Mouse (Mus musculus) kidney, postnatal 14 days (tissue): ENCODE measurements around the gene Arl5a.

Experiments used
- DNase-seq: peaks from one replicate; pipeline ENCODE4 v3.0.0; 2022; ENCODE audit warnings: mixed read lengths

Gene Arl5a

DNA sequence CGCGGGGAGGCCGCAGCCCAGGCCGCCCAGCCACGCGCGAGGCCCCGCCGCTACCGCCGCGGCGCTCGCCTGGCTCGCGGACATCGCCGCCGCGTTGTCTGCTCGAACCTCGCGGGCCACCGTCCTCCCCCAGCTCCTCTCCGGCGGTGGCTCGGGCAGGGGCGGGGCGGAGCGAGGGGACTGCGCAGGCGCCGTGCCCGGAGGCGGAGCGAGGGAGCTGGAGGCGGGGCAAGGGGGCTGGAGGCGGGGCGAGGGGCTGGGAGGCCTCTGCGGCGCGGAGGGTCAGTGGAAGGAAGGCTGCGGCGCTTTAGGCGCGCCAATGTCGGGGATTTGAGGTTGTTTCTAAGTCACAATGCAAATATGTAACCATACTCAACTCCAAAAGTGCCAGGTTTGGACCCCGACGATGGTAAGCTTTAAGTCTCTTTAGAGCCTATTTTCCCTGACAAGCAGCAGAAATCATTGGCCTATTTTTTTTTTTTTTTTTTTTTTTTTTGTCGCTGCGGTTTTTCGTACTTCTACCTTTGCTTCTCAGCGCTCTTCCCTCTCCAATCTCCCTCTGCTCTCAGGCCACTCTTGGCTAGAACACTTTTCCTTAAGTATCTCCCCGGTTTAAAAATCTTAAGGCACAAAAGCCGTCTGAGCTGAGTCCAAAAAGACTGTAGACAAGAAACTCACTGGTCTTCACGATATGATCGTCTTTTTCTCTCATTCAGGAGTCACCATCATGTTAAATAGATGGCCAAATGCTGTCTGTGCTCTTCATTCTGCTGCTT lies at the start of gene Arl5a:
Gene Arl5a, minus strand, starts transcription at position 155 of the 776 bp plus-strand sequence.
- DNase-seq: peak; percentile 95

GRCm38 (mm10) chr2:52471545-52472291 lies 47.0 kb upstream of the Arl5a start:
- no peak for DNase-seq

DNA sequence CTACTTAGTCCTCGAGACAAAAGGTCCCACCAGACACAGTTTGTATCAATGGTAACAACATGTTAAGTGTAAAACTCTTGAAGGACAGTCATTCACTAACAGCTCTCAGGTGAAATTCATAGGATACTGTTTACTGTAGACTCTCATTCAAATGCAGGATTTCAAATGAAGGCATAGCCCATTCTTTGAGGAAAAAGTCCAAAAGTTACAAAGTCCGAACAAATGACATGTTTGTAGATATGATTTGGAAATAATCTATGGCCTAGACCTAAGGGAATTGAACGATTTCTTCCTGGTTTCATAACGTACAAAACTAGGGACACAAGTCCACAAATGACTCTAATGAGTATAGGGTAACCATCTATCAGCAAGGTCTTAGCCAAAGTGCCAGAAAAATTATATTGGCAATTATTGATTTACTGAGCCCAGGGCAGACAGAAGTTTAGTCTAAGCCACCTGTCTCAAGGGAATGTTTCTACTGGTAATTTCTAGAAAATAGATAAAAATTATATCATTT lies 45.4 kb upstream of the Arl5a start:
- no peak for DNase-seq

GRCm38 (mm10) chr2:52467629-52468028 lies 42.9 kb upstream of the Arl5a start:
- no peak for DNase-seq

DNA sequence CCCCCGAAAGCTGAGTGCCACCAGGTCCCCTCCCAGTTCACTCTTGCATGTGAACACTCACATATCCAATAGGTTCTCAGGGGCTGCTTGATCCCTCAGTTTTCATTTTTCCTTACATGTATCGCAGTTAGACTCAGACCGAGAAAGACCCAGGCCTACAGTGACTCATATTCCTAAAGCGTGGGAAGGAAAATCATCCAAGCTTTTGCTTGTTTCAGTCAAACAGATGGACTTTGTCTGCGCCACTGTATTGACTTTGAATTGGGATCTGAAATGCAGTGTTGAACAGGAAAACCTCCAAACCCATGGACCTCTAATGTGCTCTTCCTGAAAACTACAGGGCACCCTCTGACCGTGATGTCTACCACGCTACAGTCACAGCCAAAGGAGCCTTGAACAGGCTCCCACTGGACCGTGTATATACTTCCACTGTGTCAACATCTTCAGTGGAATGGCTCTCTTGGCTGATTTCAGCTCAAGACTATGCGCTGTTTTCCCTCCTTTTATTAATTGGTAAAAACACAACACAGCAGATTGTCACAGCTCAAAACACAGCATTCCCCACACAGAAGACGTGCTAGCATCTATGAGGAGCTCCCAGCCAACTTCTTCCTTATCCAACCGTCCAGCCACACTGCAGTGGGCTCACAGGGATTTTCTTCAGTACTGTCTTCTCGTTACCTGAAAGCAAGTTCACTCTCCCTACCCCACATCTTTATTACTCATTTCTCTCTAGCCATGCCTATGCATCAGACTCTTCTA lies 36.7 kb upstream of the Arl5a start:
- DNase-seq: no peak

DNA sequence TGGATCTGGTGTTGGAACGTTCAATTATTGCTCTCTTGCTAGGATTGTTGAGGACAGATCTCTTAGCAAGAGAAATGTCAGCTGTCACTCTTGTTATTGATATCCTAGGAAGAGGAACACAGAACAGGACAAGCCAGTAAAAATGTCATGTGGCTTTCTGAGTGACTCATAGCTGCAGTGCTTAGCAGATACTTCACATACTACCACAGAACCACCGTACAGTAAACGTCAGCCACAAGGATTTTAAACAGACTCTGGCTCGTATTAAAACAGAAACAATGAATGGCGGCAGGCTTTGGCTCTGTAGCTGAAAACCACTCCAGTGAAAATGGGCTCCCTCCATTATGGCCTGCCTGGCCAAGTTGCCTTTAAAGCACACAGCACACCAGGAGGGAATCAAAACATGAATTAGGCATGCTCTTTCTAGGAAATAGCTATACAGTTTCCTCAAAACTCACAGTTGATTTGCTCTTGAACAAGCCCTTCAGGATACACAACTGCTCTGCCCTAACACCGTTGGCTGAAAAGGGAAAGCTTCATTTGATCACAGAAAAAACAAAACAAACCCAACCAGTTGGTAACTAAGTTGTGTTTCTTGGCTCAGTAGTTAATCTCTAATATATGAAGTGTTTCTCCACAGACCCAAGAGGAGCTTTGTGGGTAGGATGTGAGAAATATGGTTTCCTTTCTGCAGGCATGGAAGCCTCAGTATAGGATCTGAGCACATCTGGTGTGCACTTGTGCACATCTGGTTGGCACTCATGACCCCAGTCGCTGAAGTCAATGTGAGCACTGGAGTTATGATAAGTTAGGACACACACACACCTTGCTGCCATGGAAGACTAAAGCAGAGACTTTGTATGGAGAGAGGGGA lies 31.1 kb upstream of the Arl5a start:
- no peak for DNase-seq

DNA sequence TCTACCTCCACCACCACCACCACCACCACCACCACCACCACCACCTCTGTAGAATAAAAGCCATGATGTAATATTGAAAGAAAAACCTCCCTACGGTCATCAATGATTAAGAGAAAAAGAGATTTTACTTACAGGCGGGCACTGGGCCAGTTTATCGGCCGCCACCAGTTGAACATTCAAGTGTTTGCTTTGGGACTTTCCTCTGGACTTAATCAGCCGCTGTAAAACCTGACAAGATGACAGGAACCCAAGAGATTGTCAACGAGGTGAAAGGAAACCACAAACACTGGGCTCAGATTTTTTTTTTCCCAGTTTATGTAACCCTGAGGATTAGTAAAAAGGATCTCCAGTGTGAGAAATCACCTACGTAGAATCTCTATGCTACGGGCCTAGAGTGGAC lies 25.1 kb upstream of the Arl5a start:
- no peak for DNase-seq

DNA sequence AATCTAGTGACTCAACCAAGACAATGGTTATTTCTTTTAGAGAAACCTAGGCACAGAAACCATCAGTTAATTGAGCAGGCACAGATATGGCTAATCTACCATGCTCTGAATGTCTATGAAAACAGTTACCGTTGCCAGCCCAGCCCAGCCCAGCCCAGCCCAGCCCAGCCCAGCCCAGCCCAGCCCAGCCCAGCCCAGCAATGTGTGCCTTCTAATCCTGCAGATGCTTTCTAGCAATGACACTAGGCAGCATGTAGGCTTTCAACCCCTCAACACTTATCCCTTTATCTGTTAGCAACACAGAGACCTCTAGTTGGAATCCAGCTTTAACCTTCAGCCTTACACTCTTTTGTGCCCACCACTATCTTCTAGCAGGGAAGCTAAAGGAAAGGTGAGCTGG lies 24.2 kb upstream of the Arl5a start:
- no peak for DNase-seq

DNA sequence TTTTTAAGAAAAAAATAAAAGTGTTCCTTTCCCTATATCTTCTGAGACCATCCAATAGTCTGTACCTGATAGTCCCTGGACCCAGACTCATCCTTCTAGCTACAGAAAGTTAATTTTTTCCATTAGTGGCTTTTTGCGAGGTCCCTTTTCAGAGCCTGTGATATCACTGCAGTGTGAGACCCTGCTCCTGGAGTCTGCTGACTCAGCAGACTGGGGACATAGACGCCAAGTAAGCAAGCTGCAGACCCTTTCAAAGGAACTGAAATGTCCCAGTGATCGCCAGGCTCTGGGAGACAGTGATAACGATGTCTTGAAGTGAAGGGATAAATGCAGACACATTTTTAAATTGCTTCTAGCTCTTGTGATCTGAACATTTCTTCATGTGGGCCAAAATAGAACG lies 21.9 kb upstream of the Arl5a start:
- DNase-seq: no peak

GRCm38 (mm10) chr2:52442125-52442524 lies 17.4 kb upstream of the Arl5a start:
- DNase-seq: no peak

GRCm38 (mm10) chr2:52440420-52441015 lies 15.8 kb upstream of the Arl5a start:
- no peak for DNase-seq

- no peak for DNase-seq
Measured at GRCm38 (mm10) chr2:52438437-52438836, 13.7 kb upstream of the Arl5a start.

- peak; percentile 83 for DNase-seq
Measured at GRCm38 (mm10) chr2:52438013-52438412, 13.3 kb upstream of the Arl5a start.

GRCm38 (mm10) chr2:52435919-52436632 lies 11.4 kb upstream of the Arl5a start:
- DNase-seq: no peak

GRCm38 (mm10) chr2:52433365-52433764 lies 8.7 kb upstream of the Arl5a start:
- no peak for DNase-seq

DNA sequence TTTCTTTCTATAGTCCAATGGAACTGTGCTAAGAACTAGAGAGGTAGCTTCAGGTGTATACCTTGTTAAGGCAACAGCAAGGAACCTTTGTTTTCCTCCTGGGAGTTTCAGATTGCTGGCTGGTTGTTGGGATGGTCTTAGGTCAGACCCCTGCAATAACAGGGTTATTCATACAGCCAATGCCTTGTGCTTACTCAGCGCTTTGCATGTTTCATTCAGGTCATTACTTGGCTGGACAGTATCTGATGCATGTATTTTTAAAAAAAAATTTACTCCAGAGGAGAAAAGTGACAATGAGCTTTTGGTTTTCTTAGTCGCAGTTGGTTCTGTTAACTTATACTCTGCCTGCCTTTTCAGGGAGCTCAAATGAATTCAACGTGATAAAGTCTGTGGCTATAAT lies 2.7 kb upstream of the Arl5a start:
- DNase-seq: no peak

DNA sequence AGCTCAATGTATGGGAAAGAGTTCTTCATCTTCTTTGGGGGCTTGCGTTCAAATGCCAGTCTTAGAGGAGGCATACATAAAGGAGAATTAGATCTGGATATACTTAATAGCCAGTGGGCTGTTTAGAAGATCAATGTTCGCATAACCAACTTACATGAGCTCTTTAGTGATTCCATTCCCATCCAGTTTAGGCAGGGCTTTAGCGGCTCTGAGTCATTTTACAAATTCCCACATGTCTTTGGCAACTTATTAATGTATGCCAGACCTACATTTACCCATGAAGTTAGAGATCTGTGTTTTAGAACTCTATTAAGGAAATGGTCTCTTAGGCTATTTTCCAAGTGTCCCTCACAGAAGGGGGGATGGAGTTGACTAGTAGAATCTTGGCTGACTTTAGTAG lies 1.3 kb upstream of the Arl5a start:
- DNase-seq: no peak

GRCm38 (mm10) chr2:52425523-52425795 lies 758 bp upstream of the Arl5a start:
- DNase-seq: peak; percentile 17

DNA sequence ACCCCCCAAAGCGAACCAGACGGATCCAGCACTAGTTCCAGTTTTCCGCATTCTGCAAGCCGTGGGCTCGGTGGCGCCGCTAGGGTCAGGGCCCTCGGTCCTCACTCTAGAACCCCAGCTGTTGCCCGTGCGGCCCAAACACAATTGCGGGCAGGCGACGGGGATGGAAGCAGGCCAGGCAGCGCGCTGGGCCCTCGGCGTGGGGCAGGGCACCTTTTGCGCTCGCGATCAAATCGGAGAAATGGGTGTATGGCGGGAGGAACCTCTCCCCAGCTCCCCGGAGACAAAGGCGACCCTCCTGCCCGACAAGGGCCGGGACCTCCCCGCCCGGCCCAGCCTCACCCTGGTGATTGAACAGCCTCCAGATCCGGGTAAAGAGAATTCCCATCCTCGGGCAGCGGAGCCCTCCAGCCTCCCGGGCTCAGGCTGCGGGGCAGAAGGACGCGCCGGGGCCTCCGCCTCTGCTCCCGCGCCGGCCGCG lies 413 bp downstream of the Arl5a start:
- DNase-seq: no peak

DNA sequence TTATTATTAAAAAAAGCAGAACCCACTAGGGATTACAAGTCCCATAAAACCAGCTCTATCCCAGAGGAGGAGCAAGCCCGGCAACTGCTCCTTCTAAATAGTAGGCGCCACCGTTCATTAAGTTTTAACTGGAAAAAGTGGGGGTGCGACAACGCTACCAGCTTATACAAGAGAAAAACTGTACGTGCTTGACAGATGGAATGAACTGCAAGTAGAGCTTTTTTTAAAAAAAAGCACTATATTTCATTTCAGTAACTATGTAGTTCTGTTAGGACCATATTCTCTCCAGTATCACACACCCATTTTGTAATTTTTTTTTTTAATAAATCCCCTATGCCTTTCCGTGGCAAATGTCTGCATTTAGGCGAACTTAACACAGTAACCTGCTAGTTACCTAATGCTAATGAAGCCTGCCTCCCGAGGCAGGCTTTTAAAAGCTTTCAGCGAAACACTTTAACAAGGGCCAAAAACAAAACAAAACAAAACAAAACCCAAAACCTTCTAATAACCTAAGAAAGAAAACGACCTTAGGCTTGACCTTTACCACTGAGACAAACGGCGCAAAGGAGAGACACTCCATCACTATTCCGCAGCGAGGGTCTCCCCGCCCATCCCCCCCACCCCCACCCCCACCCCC lies 972 bp downstream of the Arl5a start:
- DNase-seq: peak; percentile 27
